Mouse (Mus musculus): ENCODE measurements at regions not wholly inside any gene's neighbourhood (a gene's known extent, or its start where the extent isn't known, plus 50 kb on each side); places are given as distances from the start of the nearest gene placed in this dataset.

DNA sequence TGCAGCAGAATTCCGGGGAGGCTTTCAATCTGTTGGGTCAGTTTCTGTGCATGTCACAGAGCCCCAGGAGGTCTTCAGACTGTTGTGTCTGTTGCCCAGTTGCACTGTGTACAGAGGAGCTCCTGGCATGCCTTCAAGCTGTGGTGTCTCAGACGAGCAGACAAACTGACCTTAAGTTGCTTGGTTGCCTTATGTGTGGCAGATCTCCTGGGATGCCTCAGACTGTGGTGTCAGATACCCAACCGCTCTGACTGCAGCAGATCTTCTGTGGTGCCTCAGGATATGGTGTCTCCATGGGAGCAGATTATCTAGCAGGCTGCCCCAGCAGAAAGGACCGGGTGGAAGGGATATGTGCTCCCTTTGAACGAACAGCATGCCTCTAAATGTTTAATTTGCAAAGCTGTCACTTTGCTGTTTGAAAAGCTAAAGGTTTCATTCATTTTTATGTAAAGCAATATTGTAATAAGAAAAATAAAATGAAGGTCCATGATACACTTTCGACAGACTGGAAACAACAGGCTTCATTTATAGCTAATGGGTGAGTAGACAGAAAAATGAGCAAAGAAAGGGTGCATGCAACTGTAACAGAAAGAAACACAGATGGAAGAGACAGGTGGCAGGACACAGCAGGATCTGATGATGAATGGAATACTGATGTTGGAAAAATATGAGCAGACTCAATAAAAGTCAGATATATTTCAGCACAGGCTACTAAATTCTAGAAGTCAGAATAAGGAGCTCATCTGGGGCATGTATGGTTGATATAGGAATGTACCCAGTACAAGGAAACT lies 1060.0 kb downstream of the Serpinb8 start:
- peak; percentile 53 for DNase-seq (ENCODE audit: low spot score)

DNA sequence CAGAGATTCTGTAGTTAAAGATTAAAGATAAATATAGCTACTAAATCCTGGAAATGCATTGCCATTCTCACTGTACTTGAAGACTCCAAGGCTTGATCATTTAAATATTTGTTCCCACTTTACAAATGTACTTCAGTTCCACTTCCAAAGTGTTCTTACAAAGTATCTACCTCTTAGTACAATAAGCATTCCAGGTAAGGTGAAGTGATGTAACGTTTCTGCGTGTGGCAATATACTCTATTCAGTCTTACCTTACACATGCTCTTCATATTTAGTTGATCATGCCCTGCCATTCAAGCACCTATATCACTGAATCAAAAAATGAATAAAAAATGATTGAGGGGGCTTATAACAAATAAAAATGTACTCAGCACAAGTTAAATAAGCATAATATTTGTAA lies 1081.2 kb downstream of the Serpinb8 start:
- no peak for DNase-seq (ENCODE audit: low spot score)

All from retina, embryonic 14.5 days (tissue).